Mouse (Mus musculus) limb, embryonic 14.5 days (tissue): ENCODE measurements around the gene Prss57. TPM values are rescaled to one million over a fixed set of nuclear protein-coding genes. Genes with fewer than 3 reads are reported as not detected.

Experiments
- ATAC-seq: fragments of 200-750 bp; cut with Nextera tagmentation; 2 replicates; pipeline ENCODE4 v1.8.0; 2017; ENCODE audit warnings: low read depth, moderate number of reproducible peaks, moderate TSS enrichment; ENCODE audit not compliant: low FRiP score
- DNase-seq: peaks from one replicate; pipeline ENCODE4 v3.0.0-alpha.2; 2015; ENCODE audit warnings: low spot score
- H3K27ac ChIP-seq: fragments of 300-500 bp; sonication (generic); replicated peaks from 2 replicates; pipeline ENCODE4 v1.5.1; 2014; ENCODE audit warnings: low read depth, mild to moderate bottlenecking, low read length, moderate library complexity, mixed read lengths
- H3K27me3 ChIP-seq: fragments of 300-500 bp; sonication (generic); 2 replicates; pipeline ENCODE4 v1.6.1; 2014; ENCODE audit warnings: low read length, mixed read lengths; ENCODE audit not compliant: control insufficient read depth, insufficient read depth
- H3K36me3 ChIP-seq: fragments of 300-500 bp; sonication (generic); 2 replicates; pipeline ENCODE4 v1.6.1; 2014; ENCODE audit warnings: mild to moderate bottlenecking, low read length, moderate library complexity, mixed read lengths; ENCODE audit not compliant: control insufficient read depth, insufficient read depth
- H3K4me1 ChIP-seq: fragments of 300-500 bp; sonication (generic); 2 replicates; pipeline ENCODE4 v1.6.1; 2014; ENCODE audit warnings: antibody characterized with exemption, low read length, mixed read lengths; ENCODE audit not compliant: control insufficient read depth, insufficient read depth
- H3K4me2 ChIP-seq: fragments of 300-500 bp; sonication (generic); replicated peaks from 2 replicates; pipeline ENCODE4 v1.6.1; 2014; ENCODE audit warnings: low read depth, mild to moderate bottlenecking, low read length, moderate library complexity; ENCODE audit not compliant: severe bottlenecking
- H3K4me3 ChIP-seq: fragments of 300-500 bp; sonication (generic); replicated peaks from 2 replicates; pipeline ENCODE4 v1.5.1; 2014; ENCODE audit warnings: low read length
- H3K9ac ChIP-seq: fragments of 300-500 bp; sonication (generic); 2 replicates; pipeline ENCODE4 v1.6.1; 2014; ENCODE audit warnings: mild to moderate bottlenecking, low read depth, low read length, moderate library complexity; ENCODE audit not compliant: severe bottlenecking
- H3K9me3 ChIP-seq: fragments of 300-500 bp; sonication (generic); 2 replicates; pipeline ENCODE4 v1.6.1; 2016; ENCODE audit warnings: low read length; ENCODE audit not compliant: control insufficient read depth
- POLR2A ChIP-seq: fragments of 200-500 bp; IDR thresholded peaks from 2 replicates; pipeline ENCODE4 v1.8.0; 2012; ENCODE audit warnings: inconsistent platforms, mild to moderate bottlenecking, moderate library complexity, borderline replicate concordance; ENCODE audit not compliant: insufficient read depth, insufficient read length; ENCODE audit errors: extremely low read depth
- WGBS: fragments of 180-500 bp; shearing (Covaris S2); extraction: QIAGEN DNeasy Blood & Tissue Kit; methylation state at CpG from one replicate; pipeline ENCODE4 v1.1.7; 2014; 5-methylcytosine and 5-hydroxymethylcytosine counted together
- polyA plus RNA-seq, 2 experiments: library from polyadenylated mRNA; depleted of rRNA in 1 of 2; stranded (reverse) in 1 of 2; unstranded in 1 of 2; fragments of >200 nt; fragmentation: Nextera tagmentation in 1 of 2; extraction: Ambion mirVana in 1 of 2; gene quantifications; 2 replicates each; pipeline versions ENCODE4 v1.2.1 to v1.2.3; 2012 to 2014

Gene Prss57
- polyA plus RNA-seq, 2 experiments, result 0.06 TPM; not detected in 1

DNA sequence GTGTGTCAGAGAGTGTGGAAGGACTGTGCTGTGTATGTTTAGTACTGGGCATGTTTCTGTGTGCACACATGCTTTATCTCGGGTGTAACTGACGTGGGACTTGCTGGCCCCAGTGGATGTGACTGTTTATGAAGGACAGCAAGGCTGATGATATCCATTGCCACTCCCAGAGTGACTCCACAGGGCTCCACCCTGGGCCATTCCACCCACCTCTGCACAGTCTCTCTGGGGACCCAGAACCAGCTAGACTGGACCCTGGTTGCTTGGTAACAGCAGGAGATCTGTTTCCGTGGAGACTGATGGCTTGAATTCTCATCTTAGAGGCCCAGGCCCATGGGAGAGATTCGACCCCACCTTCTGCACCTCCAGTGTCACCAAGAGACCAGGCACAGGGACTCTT lies 27.5 kb upstream of the Prss57 start:
- H3K4me2 ChIP-seq, result no peak overlapping the region
- H3K4me1 ChIP-seq, result peaks cover 12% of the 10 kb centered on the region
- DNase-seq (no peak), ATAC-seq (no peak)
- peaks cover 43% of the 10 kb centered on the region for H3K36me3 ChIP-seq
- no peaks in the 10 kb centered on the region for H3K27me3 ChIP-seq
- no peak overlapping the region for H3K4me3 ChIP-seq
- no peak overlapping the region for H3K9ac ChIP-seq
- no peak for TF ChIP-seq POLR2A
- H3K9me3 ChIP-seq, result no peaks in the 10 kb centered on the region
- 75% methylated on average over 4 of the region's 4 CpGs for WGBS
- no peak overlapping the region for H3K27ac ChIP-seq

- no peak overlapping the region for H3K27ac ChIP-seq
- H3K36me3 ChIP-seq, result peaks cover 51% of the 10 kb centered on the region
- WGBS, result 88% methylated on average over 2 of the region's 2 CpGs
Measured at GRCm38 (mm10) chr10:79817111-79817510, 26.4 kb upstream of the Prss57 start.

DNA sequence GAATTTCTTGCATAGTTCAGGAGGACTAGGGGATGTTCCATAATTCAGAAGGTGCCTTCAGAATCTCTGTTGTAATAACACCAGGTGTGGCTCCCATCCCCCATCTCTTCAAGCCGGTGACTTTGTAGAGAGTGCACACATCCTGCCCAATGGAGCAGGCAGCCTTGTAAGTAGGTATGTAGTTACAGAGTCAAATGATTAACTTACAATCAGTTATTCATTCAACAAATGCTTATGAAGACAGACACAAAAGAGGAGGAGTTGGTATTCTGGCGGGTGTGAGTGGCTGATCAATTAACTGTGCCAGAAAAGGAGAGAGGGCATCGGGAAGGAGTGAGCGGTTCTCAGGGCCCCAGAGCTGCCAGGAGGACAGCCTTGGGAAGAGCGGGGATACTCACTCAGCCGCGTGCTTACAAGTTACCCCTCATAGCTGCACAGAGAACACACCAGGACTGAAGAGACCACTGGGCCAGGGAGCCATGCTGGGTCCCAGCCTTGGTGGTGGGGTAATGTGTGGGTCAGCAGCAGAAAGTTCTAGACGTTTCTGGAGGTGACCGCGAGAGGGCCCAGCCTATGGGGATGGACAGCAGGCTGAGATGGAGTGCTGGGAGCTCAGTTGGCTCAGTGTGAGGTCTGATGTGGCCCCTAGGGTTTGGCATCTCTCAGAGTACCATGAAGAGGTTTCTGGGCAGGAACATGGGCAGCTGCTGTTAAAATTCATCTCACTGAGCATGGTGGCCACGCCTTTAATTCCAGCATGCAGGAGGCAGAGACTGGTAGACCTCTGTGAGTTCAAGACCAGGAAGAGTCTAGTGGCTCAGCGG lies 25.1 kb upstream of the Prss57 start:
- peaks cover 62% of the 10 kb centered on the region for H3K36me3 ChIP-seq
- H3K27ac ChIP-seq, result no peak overlapping the region
- 89% methylated on average over 12 of the region's 12 CpGs for WGBS

More at GRCm38 (mm10) chr10:79817111-79817510, 26.4 kb upstream of the Prss57 start:
- Histone ChIP-seq H3K4me2 (no peak overlapping the region), H3K9ac (no peak overlapping the region), H3K4me1 (peaks cover 3% of the 10 kb centered on the region; the same call in 1 of the 2 replicates), H3K4me3 (no peak overlapping the region), H3K27me3 (no peaks in the 10 kb centered on the region), H3K9me3 (no peaks in the 10 kb centered on the region)
- no peak for TF ChIP-seq POLR2A
- ATAC-seq (no peak), DNase-seq (no peak)

GRCm38 (mm10) chr10:79814271-79814842 lies 23.6 kb upstream of the Prss57 start:
- H3K36me3 ChIP-seq, result peaks cover 64% of the 10 kb centered on the region
- no peak overlapping the region for H3K4me3 ChIP-seq
- DNase-seq (no peak), ATAC-seq (no peak)
- H3K9ac ChIP-seq, result no peak overlapping the region
- no peaks in the 10 kb centered on the region for H3K27me3 ChIP-seq
- H3K27ac ChIP-seq, result no peak overlapping the region
- H3K4me2 ChIP-seq, result no peak overlapping the region
- H3K4me1 ChIP-seq, result no peaks in the 10 kb centered on the region
- no peaks in the 10 kb centered on the region for H3K9me3 ChIP-seq
- 88% methylated on average over 5 of the region's 5 CpGs for WGBS
- TF ChIP-seq POLR2A, result no peak

More for the DNA sequence above, 25.1 kb upstream of the Prss57 start:
- ATAC-seq (no peak), DNase-seq (no peak)
- Histone ChIP-seq H3K27me3 (no peaks in the 10 kb centered on the region), H3K4me3 (no peak overlapping the region), H3K9me3 (no peaks in the 10 kb centered on the region), H3K9ac (no peak overlapping the region), H3K4me1 (peaks cover 1% of the 10 kb centered on the region; the same call in 1 of the 2 replicates), H3K4me2 (no peak overlapping the region)
- TF ChIP-seq POLR2A, result no peak

- Histone ChIP-seq H3K4me1 (no peaks in the 10 kb centered on the region), H3K27me3 (no peaks in the 10 kb centered on the region), H3K4me3 (no peak overlapping the region), H3K9ac (no peak overlapping the region), H3K36me3 (peaks cover 67% of the 10 kb centered on the region), H3K4me2 (no peak overlapping the region), H3K9me3 (no peaks in the 10 kb centered on the region), H3K27ac (no peak overlapping the region)
- TF ChIP-seq POLR2A, result no peak
- 28% methylated on average over 15 of the region's 15 CpGs for WGBS
- ATAC-seq (0 out of 2 replicates have a peak, but pooled peaks have one; percentile 34), DNase-seq (peak; percentile 68)
Measured at GRCm38 (mm10) chr10:79811736-79812637, 21.2 kb upstream of the Prss57 start.
